Mouse (Mus musculus) spleen, postnatal 10 days (tissue): ENCODE measurements at regions not wholly inside any gene's neighbourhood (a gene's known extent, or its start where the extent isn't known, plus 50 kb on each side); places are given as distances from the start of the nearest gene placed in this dataset.

Experiments used
- DNase-seq, 2 experiments: peaks; one replicate each; pipeline ENCODE4 v3.0.0; 2021 to 2022; ENCODE audit warnings: low spot score in 2 of 2

- no peak for DNase-seq
These were observed 77.4 kb upstream of the Etaa1 start for GRCm38 (mm10) chr11:18031049-18031448.

- no peak for DNase-seq
These were observed 68.4 kb upstream of the Etaa1 start for GRCm38 (mm10) chr11:18022065-18022464.

- DNase-seq: no peak
These were observed 61.6 kb upstream of the Etaa1 start for GRCm38 (mm10) chr11:18015239-18015638.

GRCm38 (mm10) chr11:18014610-18015009 lies 60.9 kb upstream of the Etaa1 start:
- no peak for DNase-seq

- no peak for DNase-seq
These were observed 58.4 kb upstream of the Etaa1 start for GRCm38 (mm10) chr11:18012085-18012484.

DNA sequence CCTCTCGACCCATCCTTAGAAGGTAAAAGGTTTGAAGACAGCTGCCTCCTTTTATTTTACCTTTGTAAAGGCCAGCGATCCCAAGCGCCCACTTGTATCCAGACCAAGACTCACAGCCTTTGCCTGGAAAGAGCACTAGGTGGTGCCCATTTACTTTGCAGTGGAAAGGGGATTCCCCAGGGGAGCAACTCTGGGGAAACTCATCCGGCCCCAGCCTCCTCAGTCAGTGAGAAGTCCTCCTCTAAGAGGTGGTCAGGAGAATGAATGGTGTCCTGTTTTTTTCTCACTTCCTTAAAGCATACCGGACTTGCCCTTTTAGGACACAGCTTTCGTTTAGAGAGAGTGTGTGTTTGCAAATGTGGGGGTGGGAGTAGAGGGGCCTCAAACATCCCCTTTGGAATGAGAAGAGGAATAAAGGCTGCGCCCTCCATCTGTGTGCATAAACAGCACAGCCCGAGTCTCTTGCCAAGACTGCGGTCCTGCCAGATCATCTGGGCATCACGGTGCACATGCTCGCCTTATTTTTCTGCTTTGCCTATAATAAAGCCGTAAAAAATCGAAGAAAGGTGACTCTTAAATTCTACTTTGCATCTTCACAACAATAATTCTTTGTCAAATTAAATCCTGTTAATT lies 57.5 kb upstream of the Etaa1 start:
- no peak for DNase-seq

DNA sequence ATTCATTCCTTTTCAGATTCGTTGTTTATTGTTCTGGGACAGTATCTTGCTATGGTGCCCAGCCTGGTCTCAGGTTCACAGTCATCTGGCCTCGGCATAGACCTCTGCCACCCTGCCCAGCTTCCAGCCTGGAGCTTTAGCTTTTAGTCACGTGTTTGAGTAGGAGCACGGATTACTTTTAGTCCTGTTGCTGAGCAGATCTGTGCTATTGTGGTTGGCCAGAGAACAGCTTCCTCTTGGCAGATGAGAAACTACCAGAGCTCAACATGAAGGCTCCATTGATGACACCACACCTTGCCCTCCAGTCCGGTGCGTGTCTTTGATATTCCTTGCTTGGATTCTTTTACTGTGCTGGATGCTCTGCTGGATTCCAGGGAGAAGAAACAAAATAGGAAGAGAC lies 54.5 kb upstream of the Etaa1 start:
- DNase-seq: no peak
